Mouse (Mus musculus) heart, adult 10 weeks (tissue): ENCODE results near the gene Pnma1. TPM values are rescaled to one million over a fixed set of nuclear protein-coding genes. Genes with fewer than 3 reads are reported as not detected.

ENCODE experiments used
- polyA plus RNA-seq: library from polyadenylated mRNA; stranded (reverse); fragments of 350-450 nt; fragmentation: Illumina TruSeq; extraction: RNeasy Lipid Tissue Mini Kit (QIAGEN cat#74804); gene quantifications from one replicate; pipeline ENCODE4 v1.2.3, GENCODE M21; 2014; ENCODE audit warnings: low read depth, low replicate concordance

The Pnma1 gene
- polyA plus RNA-seq = not detected

DNA sequence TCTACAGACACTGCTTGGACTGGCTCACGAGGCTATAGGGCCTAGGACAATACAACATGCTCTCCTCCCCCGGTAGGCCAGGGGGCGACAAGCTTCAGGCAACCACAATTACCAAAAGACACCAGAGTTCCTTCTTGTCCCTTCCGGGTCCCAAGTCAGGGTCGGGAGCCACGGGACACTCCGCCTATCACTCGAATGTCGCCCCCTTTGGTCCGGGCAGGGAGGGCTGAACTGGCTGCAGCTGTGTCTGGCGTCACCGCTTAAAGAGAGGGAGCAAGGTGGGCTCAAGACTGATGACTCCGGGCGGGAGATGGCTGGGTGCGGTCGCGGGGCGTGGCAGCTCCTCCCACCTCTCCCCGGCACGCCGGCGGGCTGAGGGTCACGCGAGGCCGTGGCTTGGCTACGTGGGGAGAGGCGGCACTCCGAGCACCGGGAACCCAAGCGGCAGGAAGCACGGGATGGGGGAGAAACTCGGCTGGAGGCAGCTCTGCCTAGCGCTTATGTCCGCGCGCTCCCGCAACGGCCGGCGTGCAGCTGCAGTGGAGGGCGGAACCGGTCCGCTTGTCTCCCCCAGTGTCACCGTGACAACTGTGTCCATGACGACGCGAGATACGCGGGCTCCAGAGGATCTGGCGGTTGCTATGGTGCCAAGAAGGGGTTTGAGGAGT is at the start of gene Pnma1:
Gene Pnma1 (minus strand): TSS at position 536 of the 668 bp plus-strand sequence.

DNA sequence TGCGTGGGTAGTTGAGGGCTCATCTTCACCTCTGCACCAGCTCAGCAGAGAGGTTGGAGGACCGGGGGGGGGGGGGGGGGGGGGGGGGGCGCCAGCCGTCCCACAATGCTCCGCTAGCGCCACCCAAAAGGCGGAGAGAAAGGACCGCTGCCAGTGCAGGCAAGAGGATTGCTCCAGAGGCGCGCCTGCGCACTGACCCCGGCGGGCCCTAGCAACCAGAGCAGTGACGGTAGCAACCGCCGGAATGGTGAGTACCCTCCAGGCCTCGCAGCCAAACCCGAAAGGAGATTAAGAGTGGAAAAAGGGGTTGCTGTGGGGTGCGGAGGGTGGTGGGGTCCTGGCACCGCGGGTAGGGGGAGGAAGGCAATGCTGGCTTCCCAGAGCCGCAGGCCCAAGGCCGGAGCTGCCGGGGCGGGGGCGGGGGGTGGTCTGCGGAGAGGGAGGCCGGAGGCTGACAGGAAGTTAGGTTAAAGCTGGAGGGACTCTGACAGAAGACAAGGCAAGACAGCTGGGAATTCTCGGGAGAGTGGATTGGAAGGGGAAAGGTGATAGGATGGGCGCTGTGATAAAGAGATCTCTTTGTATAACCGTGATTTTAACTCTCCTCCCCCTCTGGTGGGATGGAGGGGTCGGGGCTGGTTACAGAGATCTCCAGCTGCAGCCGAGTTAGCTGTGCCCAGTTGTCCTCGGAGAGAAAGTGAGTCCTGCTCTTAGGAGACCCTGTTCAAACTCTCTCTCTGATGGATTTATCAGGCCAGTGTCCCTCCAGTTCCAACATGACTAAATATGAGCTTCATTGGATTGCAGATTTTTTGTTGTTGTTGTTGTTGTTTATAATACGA is 33.9 kb downstream of the Pnma1 start, which contains the start of gene Dnal1:
Gene Dnal1 (plus strand): TSS at position 214 of the 842 bp plus-strand sequence.

GRCm38 (mm10) chr12:84100604-84101492 is 47.4 kb downstream of the Pnma1 start, which contains the start of gene Acot6:
TSS of gene Acot6 (plus strand) at chr12:84100654.

Other genes with a start within 250 kb of the Pnma1 start
- gene Numb, start 226.6 kb downstream of the Pnma1 start, polyA plus RNA-seq = 26.6 TPM
- 5.0 TPM for gene Riox1, start 197.9 kb downstream of the Pnma1 start, polyA plus RNA-seq
- not detected for gene Heatr4, start 163.6 kb downstream of the Pnma1 start, polyA plus RNA-seq
- gene Acot2, start 160.6 kb downstream of the Pnma1 start, polyA plus RNA-seq = 44.9 TPM
- 59.6 TPM for gene Acot1, start 139.0 kb downstream of the Pnma1 start, polyA plus RNA-seq
- gene Acot4, start 110.1 kb downstream of the Pnma1 start, polyA plus RNA-seq = 0.55 TPM
- not detected for gene Gm49366, start 109.6 kb downstream of the Pnma1 start, polyA plus RNA-seq
- gene Acot3, start 96.3 kb downstream of the Pnma1 start, polyA plus RNA-seq = 1.8 TPM
- gene Acot5, start 79.2 kb downstream of the Pnma1 start, polyA plus RNA-seq = not detected
- 2.9 TPM for gene Acot6, start 47.8 kb downstream of the Pnma1 start, polyA plus RNA-seq
- gene Dnal1, start 34.1 kb downstream of the Pnma1 start, polyA plus RNA-seq = 4.3 TPM
- gene Elmsan1, start 70.4 kb upstream of the Pnma1 start, polyA plus RNA-seq = 8.2 TPM
- 238 TPM for gene Ptgr2, start 136.7 kb upstream of the Pnma1 start, polyA plus RNA-seq
- 32.7 TPM for gene Zfp410, start 168.4 kb upstream of the Pnma1 start, polyA plus RNA-seq
- gene Coq6, start 213.2 kb upstream of the Pnma1 start, polyA plus RNA-seq = 77.1 TPM
- gene Fam161b, start 213.3 kb upstream of the Pnma1 start, polyA plus RNA-seq = 12.6 TPM